Mouse (Mus musculus) lung, embryonic 14.5 days (tissue): ENCODE measurements around the gene Kcnk1. TPM values are rescaled to one million over a fixed set of nuclear protein-coding genes. Genes with fewer than 3 reads are reported as not detected.

ENCODE experiments used
- ATAC-seq: fragments of 200-750 bp; cut with Nextera tagmentation; 2 replicates; pipeline ENCODE4 v1.8.0; 2017; ENCODE audit warnings: mild to moderate bottlenecking, moderate TSS enrichment, moderate library complexity; ENCODE audit not compliant: insufficient read depth
- DNase-seq: peaks from one replicate; pipeline ENCODE4 v3.0.0-alpha.2; 2015
- H3K27ac ChIP-seq: fragments of 300-500 bp; sonication (generic); 2 replicates; pipeline ENCODE4 v1.5.1; 2014; ENCODE audit warnings: low read depth, mild to moderate bottlenecking, moderate library complexity
- H3K27me3 ChIP-seq: fragments of 300-500 bp; sonication (generic); 2 replicates; pipeline ENCODE4 v1.6.1; 2014; ENCODE audit warnings: low read length, control low read depth; ENCODE audit not compliant: insufficient read depth
- H3K36me3 ChIP-seq: fragments of 300-500 bp; sonication (generic); 2 replicates; pipeline ENCODE4 v1.6.1; 2014; ENCODE audit warnings: control low read depth; ENCODE audit not compliant: insufficient read depth
- H3K4me1 ChIP-seq: fragments of 300-500 bp; sonication (generic); 2 replicates; pipeline ENCODE4 v1.6.1; 2014; ENCODE audit warnings: antibody characterized with exemption, control low read depth; ENCODE audit not compliant: insufficient read depth
- H3K4me2 ChIP-seq: fragments of 300-500 bp; sonication (generic); 2 replicates; pipeline ENCODE4 v1.6.1; 2014; ENCODE audit warnings: mild to moderate bottlenecking
- H3K4me3 ChIP-seq: fragments of 300-500 bp; sonication (generic); 2 replicates; pipeline ENCODE4 v1.5.1; 2014; ENCODE audit warnings: low read depth, low read length
- H3K9ac ChIP-seq: fragments of 300-500 bp; sonication (generic); 2 replicates; pipeline ENCODE4 v1.6.1; 2014
- H3K9me3 ChIP-seq: fragments of 300-500 bp; sonication (generic); 2 replicates; pipeline ENCODE4 v1.6.1; 2016; ENCODE audit warnings: low read depth, low read length, control low read depth
- CTCF ChIP-seq: IDR thresholded peaks from 2 replicates; pipeline ENCODE4 v1.5.1; 2016; ENCODE audit warnings: antibody characterized with exemption, low read depth
- WGBS: fragments of 180-500 bp; shearing (Covaris S2); extraction: QIAGEN DNeasy Blood & Tissue Kit; methylation state at CpG from one replicate; pipeline ENCODE4 v1.1.7; 2014; 5-methylcytosine and 5-hydroxymethylcytosine counted together
- polyA plus RNA-seq: library from polyadenylated mRNA; unstranded; fragments of >200 nt; fragmentation: Nextera tagmentation; extraction: Ambion mirVana; gene quantifications from 2 replicates; pipeline ENCODE4 v1.2.1, GENCODE M21; 2014

Gene Kcnk1
- 48.3 and 49.0 TPM in 2 replicates for polyA plus RNA-seq

DNA sequence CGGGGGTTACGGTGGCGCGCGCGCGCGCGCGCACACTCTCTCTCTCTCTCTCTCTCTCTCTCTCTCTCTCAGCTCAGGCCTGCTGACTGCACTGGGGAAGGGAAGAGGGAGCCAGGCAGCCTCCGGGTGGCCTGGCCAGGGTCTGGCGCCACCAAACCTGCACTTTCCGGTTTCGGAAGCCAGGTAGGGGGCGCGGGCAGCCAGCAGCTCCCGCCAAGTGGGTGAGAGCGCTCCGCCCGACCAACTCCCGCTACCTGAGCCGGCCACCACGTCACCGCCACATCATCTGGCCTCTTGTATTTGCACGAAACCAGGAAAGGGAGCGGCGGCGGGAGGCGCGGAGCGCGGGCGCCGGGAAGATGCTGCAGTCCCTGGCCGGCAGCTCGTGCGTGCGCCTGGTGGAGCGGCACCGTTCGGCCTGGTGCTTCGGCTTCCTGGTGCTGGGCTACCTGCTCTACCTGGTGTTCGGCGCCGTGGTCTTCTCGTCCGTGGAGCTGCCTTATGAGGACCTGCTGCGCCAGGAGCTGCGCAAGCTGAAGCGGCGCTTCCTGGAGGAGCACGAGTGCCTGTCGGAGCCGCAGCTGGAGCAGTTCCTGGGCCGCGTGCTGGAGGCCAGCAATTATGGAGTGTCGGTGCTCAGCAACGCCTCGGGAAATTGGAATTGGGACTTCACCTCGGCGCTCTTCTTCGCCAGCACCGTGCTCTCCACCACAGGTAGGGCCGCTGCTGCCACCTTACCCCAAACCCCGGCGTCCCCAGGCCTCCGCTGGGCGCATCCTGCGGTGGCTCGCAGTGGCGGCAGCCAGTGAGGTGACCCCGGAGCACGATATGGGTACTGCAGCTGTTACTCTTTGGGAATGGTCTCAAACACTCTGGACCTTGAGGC is at the start of gene Kcnk1:
Gene Kcnk1, plus strand, starts transcription at position 70 of the 886 bp plus-strand sequence.
- Histone ChIP-seq H3K4me1 (peaks cover 5% of the 10 kb centered on the region; the same call in 1 of the 2 replicates), H3K4me2 (peak within 1 kb of the TSS; percentile 74), H3K36me3 (no peaks in the 10 kb centered on the region), H3K4me3 (peak within 1 kb of the TSS; percentile 56), H3K9ac (peak within 1 kb of the TSS; percentile 65), H3K27ac (peak within 1 kb of the TSS; percentile 81), H3K9me3 (no peaks in the 10 kb centered on the region), H3K27me3 (peaks cover 34% of the 10 kb centered on the region)
- ATAC-seq = peak; percentile 80
- peak; percentile 78 for DNase-seq
- TF ChIP-seq CTCF = peak; percentile 34; the same call in 1 of the 2 replicates
- WGBS = under 1% methylated on average over 69 of the region's 73 CpGs

GRCm38 (mm10) chr8:125948696-125949308 is 46.2 kb upstream of the Kcnk1 start:
- no peak for TF ChIP-seq CTCF
- H3K9ac ChIP-seq = no peak overlapping the region
- DNase-seq = no peak
- no peaks in the 10 kb centered on the region for H3K36me3 ChIP-seq
- no peaks in the 10 kb centered on the region for H3K4me1 ChIP-seq
- H3K27me3 ChIP-seq = no peaks in the 10 kb centered on the region
- no peak for ATAC-seq
- no peak overlapping the region for H3K4me3 ChIP-seq
- H3K9me3 ChIP-seq = no peaks in the 10 kb centered on the region
- 61% methylated on average over 9 of the region's 9 CpGs for WGBS
- no peak overlapping the region for H3K4me2 ChIP-seq
- H3K27ac ChIP-seq = no peak overlapping the region

DNA sequence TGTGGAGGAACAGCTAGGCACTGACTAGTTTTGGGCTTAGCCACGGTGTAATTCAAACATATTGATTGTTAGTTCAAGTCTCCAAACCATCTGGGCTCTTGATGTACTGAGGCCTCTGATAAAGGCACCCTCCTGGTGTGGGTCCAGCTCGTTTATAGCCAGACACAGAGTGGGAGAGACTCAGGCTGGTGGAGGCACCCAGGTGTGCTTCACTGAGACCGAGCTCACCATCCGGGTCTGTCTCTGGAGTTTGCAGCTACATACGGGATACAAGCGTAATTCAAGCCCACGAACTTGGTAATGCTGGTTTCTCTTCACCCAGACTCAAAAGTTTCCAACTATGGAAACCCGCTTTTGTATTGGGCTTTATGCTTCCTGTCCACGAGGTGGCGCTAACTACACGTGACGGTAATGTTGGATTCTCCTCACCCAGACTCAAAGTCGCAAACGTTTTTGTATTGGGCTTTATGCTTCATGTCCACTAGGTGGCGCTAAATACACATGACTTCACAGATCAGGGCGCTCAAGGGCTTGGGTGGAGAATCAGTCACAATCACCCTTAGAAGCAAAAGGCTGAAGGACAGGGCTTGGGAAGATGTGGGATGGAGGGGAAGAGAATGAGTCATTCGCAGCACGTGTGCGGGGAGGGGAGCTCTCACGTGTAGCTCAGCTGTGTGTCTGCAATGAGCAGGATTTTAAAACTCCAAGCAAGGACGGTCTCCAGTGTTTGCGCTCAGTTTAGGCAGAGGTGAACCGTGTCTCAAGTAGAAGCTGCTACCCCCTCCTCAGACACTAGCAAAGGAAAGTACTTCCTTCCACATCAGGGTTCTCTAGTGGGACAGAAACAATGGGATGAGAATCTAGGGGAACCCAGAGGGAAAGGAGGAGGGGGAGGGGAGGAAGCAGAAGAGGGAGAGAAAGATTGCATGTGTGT is 44.7 kb upstream of the Kcnk1 start:
- H3K4me2 ChIP-seq = no peak overlapping the region
- DNase-seq (peak; percentile 99), ATAC-seq (peak; percentile 83)
- H3K27ac ChIP-seq = no peak overlapping the region
- H3K4me1 ChIP-seq = no peaks in the 10 kb centered on the region
- no peak overlapping the region for H3K9ac ChIP-seq
- H3K27me3 ChIP-seq = no peaks in the 10 kb centered on the region
- WGBS = 18% methylated on average over 23 of the region's 23 CpGs
- peak; percentile 100 for TF ChIP-seq CTCF
- no peaks in the 10 kb centered on the region for H3K36me3 ChIP-seq
- H3K9me3 ChIP-seq = no peaks in the 10 kb centered on the region
- H3K4me3 ChIP-seq = no peak overlapping the region

- H3K27me3 ChIP-seq = no peaks in the 10 kb centered on the region
- ATAC-seq = no peak
- no peaks in the 10 kb centered on the region for H3K4me1 ChIP-seq
- H3K9me3 ChIP-seq = peaks cover 2% of the 10 kb centered on the region; the same call in 1 of the 2 replicates
- H3K27ac ChIP-seq = no peak overlapping the region
- 0 out of 2 replicates have a peak overlapping the region, but pooled peaks have one; percentile 20 for H3K4me2 ChIP-seq
- DNase-seq = peak; percentile 82
- H3K9ac ChIP-seq = no peak overlapping the region
- TF ChIP-seq CTCF = peak; percentile 81
- no peak overlapping the region for H3K4me3 ChIP-seq
- 14% methylated on average over 11 of the region's 11 CpGs for WGBS
- no peaks in the 10 kb centered on the region for H3K36me3 ChIP-seq
Observed at GRCm38 (mm10) chr8:125955671-125956070, 39.3 kb upstream of the Kcnk1 start.

DNA sequence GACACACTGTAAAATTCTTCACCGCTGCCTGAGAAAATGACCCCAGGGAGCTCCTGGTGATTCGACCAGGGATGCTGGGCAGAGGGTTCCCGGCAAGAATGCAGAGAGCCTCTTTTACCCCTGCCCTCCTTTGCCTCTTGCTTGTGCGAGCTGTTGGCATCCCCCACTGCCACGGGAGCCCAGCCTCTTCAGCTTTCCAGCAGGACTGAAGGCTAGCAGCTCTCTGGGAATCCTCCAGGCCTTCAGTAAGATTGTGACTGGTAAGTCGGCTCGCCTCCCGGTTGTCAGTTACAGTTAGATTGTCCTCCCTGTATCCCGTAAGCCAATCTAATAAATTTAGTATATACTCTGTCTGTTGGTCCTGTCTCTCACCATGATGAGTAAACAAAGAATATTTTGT is 38.2 kb upstream of the Kcnk1 start:
- no peak overlapping the region for H3K4me3 ChIP-seq
- no peak for TF ChIP-seq CTCF
- no peaks in the 10 kb centered on the region for H3K4me1 ChIP-seq
- H3K9ac ChIP-seq = no peak overlapping the region
- 65% methylated on average over 9 of the region's 9 CpGs for WGBS
- no peaks in the 10 kb centered on the region for H3K36me3 ChIP-seq
- no peak for ATAC-seq
- H3K27me3 ChIP-seq = no peaks in the 10 kb centered on the region
- no peak overlapping the region for H3K4me2 ChIP-seq
- no peak for DNase-seq
- H3K9me3 ChIP-seq = peaks cover 7% of the 10 kb centered on the region; the same call in 1 of the 2 replicates
- 0 out of 2 replicates have a peak overlapping the region, but pooled peaks have one; percentile 16 for H3K27ac ChIP-seq

- H3K27me3 ChIP-seq = no peaks in the 10 kb centered on the region
- H3K4me2 ChIP-seq = no peak overlapping the region
- no peak overlapping the region for H3K9ac ChIP-seq
- 0 out of 2 replicates have a peak overlapping the region, but pooled peaks have one; percentile 16 for H3K27ac ChIP-seq
- ATAC-seq (peak; percentile 44; the same call in 1 of the 2 replicates), DNase-seq (peak; percentile 55)
- no peaks in the 10 kb centered on the region for H3K36me3 ChIP-seq
- H3K4me3 ChIP-seq = no peak overlapping the region
- no peaks in the 10 kb centered on the region for H3K4me1 ChIP-seq
- H3K9me3 ChIP-seq = peaks cover 7% of the 10 kb centered on the region; the same call in 1 of the 2 replicates
- TF ChIP-seq CTCF = no peak
- WGBS = 57% methylated on average over 13 of the region's 13 CpGs
Observed at GRCm38 (mm10) chr8:125957226-125957993, 37.6 kb upstream of the Kcnk1 start.
